Mouse (Mus musculus): ENCODE measurements at regions not wholly inside any gene's neighbourhood (a gene's known extent, or its start where the extent isn't known, plus 50 kb on each side); places are given as distances from the start of the nearest gene placed in this dataset.

DNA sequence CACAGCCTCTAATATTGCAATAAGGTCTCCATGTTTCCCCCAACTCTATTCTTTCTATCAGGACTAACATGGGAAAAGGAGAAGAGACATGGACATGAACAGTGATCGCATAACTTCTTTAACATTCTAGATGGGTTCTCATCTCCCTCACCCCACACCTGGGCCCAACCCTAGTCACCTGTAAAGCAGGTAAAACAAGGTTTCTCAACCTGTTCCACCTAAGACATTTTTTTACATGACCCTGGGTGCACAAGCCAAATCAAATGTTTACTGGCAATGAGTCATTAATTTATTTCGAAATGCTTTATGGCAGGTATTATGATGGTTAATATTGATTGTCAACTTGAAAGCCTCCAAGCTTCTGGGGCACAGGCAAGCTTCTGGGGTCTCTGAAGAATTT lies 640.4 kb downstream of the Sox6 start:
- TF ChIP-seq POLR2A (IDR thresholded peaks at IDR 0.05; ENCODE audit: borderline replicate concordance, insufficient read depth, low read length) (no peak), CTCF (IDR thresholded peaks at IDR 0.05; ENCODE audit: borderline replicate concordance, insufficient read depth, low read depth, low read length) (no peak)

All from cerebellum, adult 2 months (tissue).